Mouse (Mus musculus): ENCODE measurements around the gene C1qtnf9. TPM values are rescaled to one million over a fixed set of nuclear protein-coding genes. Genes with fewer than 3 reads are reported as not detected.

C1qtnf9 gene
- polyA plus RNA-seq, 1 experiment = 0.34 TPM

DNA sequence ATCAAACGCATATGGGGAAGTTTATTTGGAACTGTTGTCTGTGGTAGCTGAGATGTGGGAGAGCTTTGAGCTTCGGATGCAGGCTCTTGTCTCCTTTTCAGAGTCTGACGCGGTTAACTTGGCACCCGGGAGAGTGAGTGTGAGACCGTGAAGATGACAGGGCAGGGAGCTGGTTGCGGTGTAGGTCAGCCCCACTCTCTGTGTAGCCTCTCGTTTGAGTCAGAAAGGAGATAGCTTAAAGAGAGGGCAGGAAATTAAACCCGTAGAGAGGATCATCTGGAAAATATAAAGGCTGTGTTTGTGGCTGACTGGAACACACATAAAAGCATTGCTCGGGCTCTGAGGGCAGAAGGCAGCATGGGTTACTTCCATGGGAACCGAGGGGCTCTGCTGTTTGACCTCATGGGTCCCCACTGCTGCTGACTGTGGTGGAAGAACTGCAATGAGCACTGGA, 39.0 kb downstream of the C1qtnf9 start:
- H3K27ac ChIP-seq (ENCODE audit: insufficient read depth, low read length) = no peak overlapping the region
- no peak overlapping the region for H3K4me3 ChIP-seq (replicated peaks; ENCODE audit: insufficient read depth, low read depth, low read length)
- DNase-seq = no peak
- no peaks in the 10 kb centered on the region for H3K4me1 ChIP-seq (ENCODE audit: control insufficient read depth, insufficient read depth, low read length)
- no peaks in the 10 kb centered on the region for H3K27me3 ChIP-seq (ENCODE audit: control insufficient read depth, insufficient read depth, low read length)
- 44% methylated on average over 11 of the region's 11 CpGs for WGBS
- TF ChIP-seq CTCF (IDR thresholded peaks at IDR 0.05; ENCODE audit: borderline replicate concordance, insufficient read depth, low read depth, low read length) (no peak), POLR2A (IDR thresholded peaks at IDR 0.05; ENCODE audit: borderline replicate concordance, insufficient read depth, low read length) (no peak)

- DNase-seq = no peak
- no peak overlapping the region for H3K27ac ChIP-seq (ENCODE audit: insufficient read depth, low read length)
- peaks cover 4% of the 10 kb centered on the region; the same call in 1 of the 2 replicates for H3K4me1 ChIP-seq (ENCODE audit: control insufficient read depth, insufficient read depth, low read length)
- WGBS = 92% methylated on average over 8 of the region's 8 CpGs
- no peak overlapping the region for H3K4me3 ChIP-seq (replicated peaks; ENCODE audit: insufficient read depth, low read depth, low read length)
- TF ChIP-seq CTCF (IDR thresholded peaks at IDR 0.05; ENCODE audit: borderline replicate concordance, insufficient read depth, low read depth, low read length) (no peak), POLR2A (IDR thresholded peaks at IDR 0.05; ENCODE audit: borderline replicate concordance, insufficient read depth, low read length) (no peak)
- H3K27me3 ChIP-seq (ENCODE audit: control insufficient read depth, insufficient read depth, low read length) = no peaks in the 10 kb centered on the region
These were observed 41.9 kb downstream of the C1qtnf9 start for GRCm38 (mm10) chr14:60809881-60810280.

GRCm38 (mm10) chr14:60811547-60811946, 43.6 kb downstream of the C1qtnf9 start:
- TF ChIP-seq POLR2A (IDR thresholded peaks at IDR 0.05; ENCODE audit: borderline replicate concordance, insufficient read depth, low read length) (no peak), CTCF (IDR thresholded peaks at IDR 0.05; ENCODE audit: borderline replicate concordance, insufficient read depth, low read depth, low read length) (no peak)
- WGBS = 91% methylated on average over 4 of the region's 4 CpGs
- Histone ChIP-seq H3K4me1 (ENCODE audit: control insufficient read depth, insufficient read depth, low read length) (peaks cover 4% of the 10 kb centered on the region; the same call in 1 of the 2 replicates), H3K27ac (ENCODE audit: insufficient read depth, low read length) (no peak overlapping the region), H3K27me3 (ENCODE audit: control insufficient read depth, insufficient read depth, low read length) (no peaks in the 10 kb centered on the region), H3K4me3 (replicated peaks; ENCODE audit: insufficient read depth, low read depth, low read length) (no peak overlapping the region)
- DNase-seq = no peak

DNA sequence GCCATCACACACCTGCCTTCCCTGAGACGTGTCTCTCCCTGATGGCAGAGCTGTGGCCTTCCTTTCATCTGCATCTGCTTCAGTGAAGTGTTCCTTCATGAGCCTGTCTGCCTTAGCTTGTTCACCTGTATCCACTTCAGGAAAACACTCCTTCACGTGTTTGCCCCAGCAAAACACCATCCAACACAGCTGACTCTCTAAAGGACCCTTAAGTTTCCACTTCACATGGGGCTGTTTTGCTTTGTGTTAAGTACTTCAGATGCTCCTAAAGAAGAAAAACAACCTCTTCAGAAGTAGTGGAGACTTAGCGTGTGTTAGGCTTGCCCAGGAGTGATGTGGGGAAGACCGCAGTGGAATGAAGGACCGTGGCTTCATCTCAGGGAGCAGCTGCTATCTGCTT, 47.2 kb downstream of the C1qtnf9 start:
- H3K4me3 ChIP-seq (replicated peaks; ENCODE audit: insufficient read depth, low read depth, low read length) = no peak overlapping the region
- WGBS = 89% methylated on average over 5 of the region's 5 CpGs
- no peak for TF ChIP-seq POLR2A (IDR thresholded peaks at IDR 0.05; ENCODE audit: borderline replicate concordance, insufficient read depth, low read length)
- TF ChIP-seq CTCF (IDR thresholded peaks at IDR 0.05; ENCODE audit: borderline replicate concordance, insufficient read depth, low read depth, low read length) = no peak
- H3K4me1 ChIP-seq (ENCODE audit: control insufficient read depth, insufficient read depth, low read length) = peaks cover 4% of the 10 kb centered on the region; the same call in 1 of the 2 replicates
- H3K27me3 ChIP-seq (ENCODE audit: control insufficient read depth, insufficient read depth, low read length) = no peaks in the 10 kb centered on the region
- no peak for DNase-seq
- H3K27ac ChIP-seq (ENCODE audit: insufficient read depth, low read length) = no peak overlapping the region

GRCm38 (mm10) chr14:60818045-60818444, 50.1 kb downstream of the C1qtnf9 start:
- no peak overlapping the region for H3K4me3 ChIP-seq (replicated peaks; ENCODE audit: insufficient read depth, low read depth, low read length)
- 70% methylated on average over 5 of the region's 5 CpGs for WGBS
- no peaks in the 10 kb centered on the region for H3K27me3 ChIP-seq (ENCODE audit: control insufficient read depth, insufficient read depth, low read length)
- H3K4me1 ChIP-seq (ENCODE audit: control insufficient read depth, insufficient read depth, low read length) = peaks cover 4% of the 10 kb centered on the region; the same call in 1 of the 2 replicates
- H3K27ac ChIP-seq (ENCODE audit: insufficient read depth, low read length) = no peak overlapping the region
- DNase-seq = no peak
- TF ChIP-seq POLR2A (IDR thresholded peaks at IDR 0.05; ENCODE audit: borderline replicate concordance, insufficient read depth, low read length) (no peak), CTCF (IDR thresholded peaks at IDR 0.05; ENCODE audit: borderline replicate concordance, insufficient read depth, low read depth, low read length) (no peak)

DNA sequence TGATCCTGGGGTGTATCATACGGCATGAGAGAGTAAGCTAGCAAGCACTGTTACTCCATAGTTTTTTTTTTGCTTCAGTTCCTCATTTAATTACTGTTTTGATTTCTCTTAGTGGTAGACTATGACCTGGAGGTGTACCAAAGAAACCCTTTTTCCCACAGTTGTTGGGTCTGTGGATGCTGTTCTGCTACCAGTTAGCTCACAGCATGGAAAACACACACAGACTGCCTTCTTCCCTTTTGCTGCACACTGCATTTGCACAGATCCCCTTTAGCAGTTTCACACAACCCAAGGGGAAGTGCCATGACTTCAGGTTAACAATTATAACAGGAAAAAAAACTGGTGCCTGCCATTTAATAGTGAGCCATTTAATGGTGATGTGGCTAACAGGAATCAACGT, 62.2 kb downstream of the C1qtnf9 start:
- H3K27me3 ChIP-seq (ENCODE audit: control insufficient read depth, insufficient read depth, low read length) = no peaks in the 10 kb centered on the region
- WGBS = 90% methylated on average over 2 of the region's 2 CpGs
- TF ChIP-seq CTCF (IDR thresholded peaks at IDR 0.05; ENCODE audit: borderline replicate concordance, insufficient read depth, low read depth, low read length) (no peak), POLR2A (IDR thresholded peaks at IDR 0.05; ENCODE audit: borderline replicate concordance, insufficient read depth, low read length) (no peak)
- DNase-seq = no peak
- H3K4me3 ChIP-seq (replicated peaks; ENCODE audit: insufficient read depth, low read depth, low read length) = no peak overlapping the region
- H3K27ac ChIP-seq (ENCODE audit: insufficient read depth, low read length) = no peak overlapping the region
- H3K4me1 ChIP-seq (ENCODE audit: control insufficient read depth, insufficient read depth, low read length) = no peaks in the 10 kb centered on the region

Other genes with a start within 250 kb of the C1qtnf9 start
- 5.7 and 6.2 TPM in 2 replicates for gene Spata13, start 134.1 kb upstream of the C1qtnf9 start, polyA plus RNA-seq (2012; rRNA removed)
- gene Mipep, start 16.4 kb downstream of the C1qtnf9 start, polyA plus RNA-seq (2012; rRNA removed) = 17.9 and 19.4 TPM in 2 replicates

All from cerebellum, adult 2 months (tissue).